Mouse (Mus musculus): ENCODE results near the gene Chia1. TPM values are rescaled to one million over a fixed set of nuclear protein-coding genes. Genes with fewer than 3 reads are reported as not detected.

Gene Chia1
- total RNA-seq (2023), result not detected in 4 replicates

DNA sequence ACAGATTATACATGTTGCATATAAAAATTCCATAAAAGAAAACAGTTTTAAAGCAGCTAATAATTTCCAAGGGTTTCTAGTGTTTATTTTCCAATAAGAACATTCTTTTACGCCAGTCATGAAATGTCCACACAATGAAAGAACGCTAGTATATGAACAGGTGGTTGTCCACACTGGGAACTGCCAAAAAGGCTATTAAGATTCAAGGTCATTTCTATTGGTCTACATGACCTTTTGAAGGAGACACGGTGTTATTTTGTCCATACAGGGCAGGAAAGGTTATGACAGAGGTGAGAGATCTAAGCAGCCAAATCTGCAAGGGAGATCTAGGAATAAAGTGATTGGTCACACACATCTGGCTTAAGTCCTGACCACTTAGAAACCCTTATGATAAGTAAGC is at the start of gene Chia1:
TSS of gene Chia1 (plus strand) at position 301 of the 400 bp plus-strand sequence.

GRCm38 (mm10) chr3:106167464-106167863 is 54.4 kb downstream of the Chia1 start, which contains the start of gene Chil3:
TSS of gene Chil3 (minus strand) at chr3:106167564.

Other genes starting within 250 kb of the Chia1 start
- not detected in 4 replicates for gene Adora3, start 242.4 kb upstream of the Chia1 start, total RNA-seq (2023)
- gene Tmigd3, start 242.3 kb upstream of the Chia1 start, total RNA-seq (2023), result 0.52 to 0.57 TPM in 2 of 4 replicates, not detected in the others
- gene I830077J02Rik, start 180.6 kb upstream of the Chia1 start, total RNA-seq (2023), result 22.2 to 23.8 TPM (median 22.8 TPM) in 4 replicates
- 41.0 to 46.1 TPM (median 43.0 TPM) in 4 replicates for gene Wdr77, start 153.9 kb upstream of the Chia1 start, total RNA-seq (2023)
- 135 to 153 TPM (median 143 TPM) in 4 replicates for gene Atp5f1, start 153.1 kb upstream of the Chia1 start, total RNA-seq (2023)
- gene Ovgp1, start 139.5 kb upstream of the Chia1 start, total RNA-seq (2023), result 2.4 to 4.5 TPM (median 3.5 TPM) in 4 replicates
- 1.1 to 2.5 TPM (median 1.6 TPM) in 4 replicates for gene Pifo, start 98.6 kb upstream of the Chia1 start, total RNA-seq (2023)
- not detected in 4 replicates for gene Chil5, start 80.4 kb upstream of the Chia1 start, total RNA-seq (2023)
- 0.60 to 1.3 TPM (median 0.89 TPM) in 4 replicates for gene Chil3, start 54.3 kb downstream of the Chia1 start, total RNA-seq (2023)
- gene Chil4, start 106.3 kb downstream of the Chia1 start, total RNA-seq (2023), result not detected in 4 replicates

All from B cell, adult 62 days (primary cell).